Mouse (Mus musculus) lung, postnatal 0 days (tissue): ENCODE data around the gene Cuta.
A peak's percentile ranks its signal among the peaks of the same experiment; 100 is the strongest.
"Not testable (repeated sequence)": the region's sequence is repeated elsewhere in the genome, so short reads cannot be mapped to it uniquely, and the experiment has no call there.

Experiments
- CTCF ChIP-seq: IDR thresholded peaks from 2 replicates; pipeline ENCODE4 v1.5.1; 2016; ENCODE audit warnings: antibody characterized with exemption, mild to moderate bottlenecking
- EP300 ChIP-seq: IDR thresholded peaks from 2 replicates; pipeline ENCODE4 v1.6.1; 2016; ENCODE audit warnings: antibody characterized with exemption, mild to moderate bottlenecking, control low read depth

GRCm38 (mm10) chr17:26931795-26932194 is 7.6 kb downstream of the Cuta start:
- TF ChIP-seq CTCF: peak; percentile 78
- TF ChIP-seq EP300: not testable (repeated sequence)
